Mouse (Mus musculus): ENCODE results near the gene Atp2b2. TPM values are rescaled to one million over a fixed set of nuclear protein-coding genes. Genes with fewer than 3 reads are reported as not detected.

The Atp2b2 gene
- total and polyA plus RNA-seq, 3 experiments: 0.04 TPM; not detected in 2

GRCm38 (mm10) chr6:113712718-113713117, 329.7 kb downstream of the Atp2b2 start:
- Histone ChIP-seq H3K9me3 (replicated peaks; ENCODE audit: insufficient read depth, low read length) (no peaks in the 10 kb centered on the region), H3K27me3 (ENCODE audit: control insufficient read depth in 1 of 2, insufficient read depth in 2 of 2, low read length in 2 of 2) (no peaks in the 10 kb centered on the region), H3K79me2 (ENCODE audit: control insufficient read depth, insufficient read depth, low read length, poor library complexity) (no peaks in the 10 kb centered on the region), H3K9ac (ENCODE audit: control insufficient read depth, low read depth, low read length, poor library complexity, severe bottlenecking) (no peak overlapping the region), H3K36me3 (ENCODE audit: control insufficient read depth in 1 of 2, insufficient read depth in 2 of 2, low read length in 2 of 2) (peaks cover 6 to 40% of the 10 kb centered on the region in 2 experiments; a peak in 3 of 4 replicates), H3K4me1 (ENCODE audit: control insufficient read depth in 1 of 2, insufficient read depth in 2 of 2, low read length in 2 of 2) (no peaks in the 10 kb centered on the region; a peak in 1 of 4 replicates), H3K27ac (ENCODE audit: control insufficient read depth, low read depth, low read length) (no peak overlapping the region), H3K4me3 (ENCODE audit: control insufficient read depth in 1 of 2, insufficient read depth in 1 of 2, low read depth in 2 of 2, low read length in 2 of 2) (no peak overlapping the region)
- DNase-seq (ENCODE audit: low read depth, low spot score): no peak
- TF ChIP-seq JUND (IDR thresholded peaks at IDR 0.05; ENCODE audit: low read depth, low read length) (no peak), CHD2 (IDR thresholded peaks at IDR 0.05; ENCODE audit: low read length) (no peak), POLR2AphosphoS5 (IDR thresholded peaks at IDR 0.05; ENCODE audit: borderline replicate concordance, low read depth, low read length) (no peak), MYB (IDR thresholded peaks at IDR 0.05; ENCODE audit: low read depth, low read length) (no peak)

- TF ChIP-seq NELFE (IDR thresholded peaks at IDR 0.05; ENCODE audit: low read depth, low read length) (0 out of 2 replicates have a peak, but pooled peaks have one; percentile 11), MAZ (IDR thresholded peaks at IDR 0.05; ENCODE audit: low read depth, low read length) (0 out of 2 replicates have a peak, but pooled peaks have one; percentile 20), USF2 (IDR thresholded peaks at IDR 0.05; ENCODE audit: borderline replicate concordance in 1 of 2, insufficient read depth in 1 of 2, low read depth in 1 of 2, low read length in 2 of 2) (no peak), SIN3A (IDR thresholded peaks at IDR 0.05; ENCODE audit: low read length) (peak; percentile 62), KAT2A (conservative IDR thresholded peaks at IDR 0.05; ENCODE audit: low read depth, low read length) (no peak), TBP (IDR thresholded peaks at IDR 0.05; ENCODE audit: low read depth, low read length) (0 out of 2 replicates have a peak, but pooled peaks have one; percentile 9), ZKSCAN1 (IDR thresholded peaks at IDR 0.05; ENCODE audit: low read depth, low read length) (no peak), TAL1 (IDR thresholded peaks at IDR 0.05; ENCODE audit: low read length) (no peak), MAX (IDR thresholded peaks at IDR 0.05; ENCODE audit: low read length) (peak; percentile 79), MYC (IDR thresholded peaks at IDR 0.05; ENCODE audit: low read depth, low read length) (peak; percentile 46; the same call in 1 of the 2 replicates), E2F4 (IDR thresholded peaks at IDR 0.05; ENCODE audit: borderline replicate concordance, low read depth, low read length) (no peak), USF1 (IDR thresholded peaks at IDR 0.05; ENCODE audit: low read depth, low read length) (no peak), TCF12 (IDR thresholded peaks at IDR 0.05; ENCODE audit: low read depth, low read length) (no peak), POLR2A (IDR thresholded peaks at IDR 0.05; ENCODE audit: control insufficient read depth in 1 of 2, insufficient read depth in 1 of 2, low read depth in 1 of 2, low read length in 2 of 2, poor library complexity in 1 of 2) (peak in 1 of 2 experiments; percentile 23; a peak in 1 of 4 replicates), MXI1 (IDR thresholded peaks at IDR 0.05; ENCODE audit: low read depth, low read length) (peak; percentile 94), ETS1 (IDR thresholded peaks at IDR 0.05; ENCODE audit: low read depth, low read length) (no peak), NRF1 (IDR thresholded peaks at IDR 0.05; ENCODE audit: insufficient read depth, low read depth, low read length, poor library complexity, severe bottlenecking) (0 out of 2 replicates have a peak, but pooled peaks have one; percentile 2), POLR2AphosphoS2 (IDR thresholded peaks at IDR 0.05; ENCODE audit: low read length) (no peak)
- no peaks in the 10 kb centered on the region for H3K27me3 ChIP-seq (ENCODE audit: control insufficient read depth in 1 of 2, insufficient read depth in 2 of 2, low read length in 2 of 2)
- no peaks in the 10 kb centered on the region for H3K9me3 ChIP-seq (replicated peaks; ENCODE audit: insufficient read depth, low read length)
- H3K4me3 ChIP-seq (ENCODE audit: control insufficient read depth in 1 of 2, insufficient read depth in 1 of 2, low read depth in 2 of 2, low read length in 2 of 2): peak overlapping the region; percentile 78 to 89
- peak overlapping the region; percentile 79 for H3K27ac ChIP-seq (ENCODE audit: control insufficient read depth, low read depth, low read length)
- peaks cover 25 to 42% of the 10 kb centered on the region in 2 experiments for H3K4me1 ChIP-seq (ENCODE audit: control insufficient read depth in 1 of 2, insufficient read depth in 2 of 2, low read length in 2 of 2)
- H3K36me3 ChIP-seq (ENCODE audit: control insufficient read depth in 1 of 2, insufficient read depth in 2 of 2, low read length in 2 of 2): peaks cover 28 to 60% of the 10 kb centered on the region in 2 experiments
- peaks cover 59% of the 10 kb centered on the region for H3K79me2 ChIP-seq (ENCODE audit: control insufficient read depth, insufficient read depth, low read length, poor library complexity)
- peak; percentile 66 for DNase-seq (ENCODE audit: low read depth, low spot score)
- peak overlapping the region; percentile 96 for H3K9ac ChIP-seq (ENCODE audit: control insufficient read depth, low read depth, low read length, poor library complexity, severe bottlenecking)
Measured at GRCm38 (mm10) chr6:113697222-113698205, 344.9 kb downstream of the Atp2b2 start.

Measured in MEL (cell line).